Mouse (Mus musculus) C2C12 (cell line): ENCODE measurements around the gene Zfp872. TPM values are rescaled to one million over a fixed set of nuclear protein-coding genes. Genes with fewer than 3 reads are reported as not detected.

Experiments used
- H3K27me3 ChIP-seq: one replicate; pipeline ENCODE4 v1.6.1; 2011; ENCODE audit not compliant: control insufficient read depth, insufficient read depth, insufficient read length
- H3K36me3 ChIP-seq: one replicate; pipeline ENCODE4 v1.6.1; 2011; ENCODE audit not compliant: control insufficient read depth, insufficient read depth
- H3K4me3 ChIP-seq: one replicate; pipeline ENCODE4 v1.5.1; 2011; ENCODE audit warnings: mild to moderate bottlenecking, control low read depth; ENCODE audit not compliant: poor library complexity, insufficient read depth, severe bottlenecking
- H3K79me2 ChIP-seq: one replicate; pipeline ENCODE4 v1.6.1; 2011; ENCODE audit not compliant: control insufficient read depth, insufficient read depth
- H3K79me3 ChIP-seq: one replicate; pipeline ENCODE4 v1.6.1; 2011; ENCODE audit warnings: low read depth, control low read depth
- H3ac ChIP-seq: one replicate; pipeline ENCODE3; 2011; ENCODE audit warnings: low read depth; ENCODE audit not compliant: control insufficient read depth, insufficient read length
- CEBPB ChIP-seq: IDR thresholded peaks from one replicate; pipeline ENCODE4 v1.6.1; 2011; ENCODE audit warnings: low read depth, mild to moderate bottlenecking, control low read depth, moderate library complexity
- CTCF ChIP-seq: IDR thresholded peaks from one replicate; pipeline ENCODE4 v1.5.1; 2011; ENCODE audit not compliant: control insufficient read depth, insufficient read depth, insufficient read length
- FOSL1 ChIP-seq: IDR thresholded peaks from one replicate; pipeline ENCODE4 v1.8.0; 2011; ENCODE audit warnings: mild to moderate bottlenecking, low read length; ENCODE audit not compliant: poor library complexity, insufficient read depth, severe bottlenecking
- MAX ChIP-seq: IDR thresholded peaks from one replicate; pipeline ENCODE4 v1.6.1; 2011; ENCODE audit warnings: mild to moderate bottlenecking, control low read depth
- MYOD1 ChIP-seq: IDR thresholded peaks from one replicate; pipeline ENCODE4 v1.6.1; 2011; ENCODE audit warnings: low read depth; ENCODE audit not compliant: control insufficient read depth, insufficient read length
- MYOG ChIP-seq: IDR thresholded peaks from one replicate; pipeline ENCODE4 v1.6.1; 2011; ENCODE audit not compliant: control insufficient read depth, insufficient read length; ENCODE audit errors: extremely low read depth
- USF1 ChIP-seq: IDR thresholded peaks from one replicate; pipeline ENCODE4 v1.6.1; 2011; ENCODE audit warnings: low read depth, mild to moderate bottlenecking, control low read depth, moderate library complexity
- polyA plus RNA-seq: library from polyadenylated mRNA; unstranded; fragments of >200 nt; fragmentation: generic; extraction: Trizol; gene quantifications from one replicate; pipeline ENCODE4 v1.2.1, GENCODE M21; 2012; ENCODE audit warnings: missing spikeins

The Zfp872 gene
- polyA plus RNA-seq, 1 experiment, result not detected

GRCm38 (mm10) chr9:22230061-22230460 is 42.2 kb downstream of the Zfp872 start:
- no peak for TF ChIP-seq MYOG
- TF ChIP-seq USF1, result no peak
- TF ChIP-seq MYOD1, result no peak
- no peak for TF ChIP-seq MAX
- TF ChIP-seq CTCF, result no peak
- TF ChIP-seq CEBPB, result no peak
- no peak for TF ChIP-seq FOSL1
- Histone ChIP-seq H3ac (no peak overlapping the region), H3K4me3 (no peak overlapping the region), H3K27me3 (no peaks in the 10 kb centered on the region), H3K79me3 (peaks cover 41% of the 10 kb centered on the region), H3K79me2 (peaks cover 72% of the 10 kb centered on the region), H3K36me3 (peaks cover 7% of the 10 kb centered on the region)

- H3ac ChIP-seq, result no peak overlapping the region
- peaks cover 7% of the 10 kb centered on the region for H3K36me3 ChIP-seq
- no peaks in the 10 kb centered on the region for H3K27me3 ChIP-seq
- TF ChIP-seq FOSL1, result no peak
- no peak for TF ChIP-seq CEBPB
- TF ChIP-seq MYOG, result no peak
- TF ChIP-seq MYOD1, result no peak
- H3K79me2 ChIP-seq, result peaks cover 76% of the 10 kb centered on the region
- peaks cover 45% of the 10 kb centered on the region for H3K79me3 ChIP-seq
- no peak overlapping the region for H3K4me3 ChIP-seq
Observed at GRCm38 (mm10) chr9:22230556-22230955, 42.7 kb downstream of the Zfp872 start.

GRCm38 (mm10) chr9:22240001-22240400 is 52.1 kb downstream of the Zfp872 start:
- peaks cover 4% of the 10 kb centered on the region for H3K79me3 ChIP-seq
- no peak overlapping the region for H3K4me3 ChIP-seq
- no peaks in the 10 kb centered on the region for H3K27me3 ChIP-seq
- no peak for TF ChIP-seq USF1
- TF ChIP-seq CEBPB, result no peak
- no peak for TF ChIP-seq FOSL1
- TF ChIP-seq MYOG, result no peak
- TF ChIP-seq CTCF, result no peak
- TF ChIP-seq MYOD1, result no peak
- TF ChIP-seq MAX, result no peak
- no peak overlapping the region for H3ac ChIP-seq
- peaks cover 58% of the 10 kb centered on the region for H3K36me3 ChIP-seq
- H3K79me2 ChIP-seq, result peaks cover 4% of the 10 kb centered on the region

- TF ChIP-seq FOSL1 (no peak), MYOD1 (no peak), CTCF (no peak), USF1 (no peak), MAX (no peak), MYOG (no peak), CEBPB (no peak)
- no peaks in the 10 kb centered on the region for H3K79me3 ChIP-seq
- H3K36me3 ChIP-seq, result peaks cover 59% of the 10 kb centered on the region
- H3ac ChIP-seq, result no peak overlapping the region
- H3K27me3 ChIP-seq, result no peaks in the 10 kb centered on the region
- no peaks in the 10 kb centered on the region for H3K79me2 ChIP-seq
- no peak overlapping the region for H3K4me3 ChIP-seq
Observed at GRCm38 (mm10) chr9:22244242-22244641, 56.4 kb downstream of the Zfp872 start.

Other genes starting within 250 kb of the Zfp872 start
- gene Swsap1, start 232.3 kb upstream of the Zfp872 start, polyA plus RNA-seq, result 8.7 TPM
- 6.3 TPM for gene Epor, start 224.6 kb upstream of the Zfp872 start, polyA plus RNA-seq
- 7.0 TPM for gene Rgl3, start 198.6 kb upstream of the Zfp872 start, polyA plus RNA-seq
- gene Ccdc151, start 185.5 kb upstream of the Zfp872 start, polyA plus RNA-seq, result 0.21 TPM
- gene Prkcsh, start 185.3 kb upstream of the Zfp872 start, polyA plus RNA-seq, result 134 TPM
- gene Elavl3, start 136.1 kb upstream of the Zfp872 start, polyA plus RNA-seq, result 0.02 TPM
- not detected for gene Gm49318, start 116.8 kb upstream of the Zfp872 start, polyA plus RNA-seq
- 8.0 TPM for gene Zfp653, start 116.7 kb upstream of the Zfp872 start, polyA plus RNA-seq
- 32.6 TPM for gene Ecsit, start 102.7 kb upstream of the Zfp872 start, polyA plus RNA-seq
- 52.4 TPM for gene Cnn1, start 88.9 kb upstream of the Zfp872 start, polyA plus RNA-seq
- gene Elof1, start 70.9 kb upstream of the Zfp872 start, polyA plus RNA-seq, result 183 TPM
- 0.08 TPM for gene Acp5, start 52.4 kb upstream of the Zfp872 start, polyA plus RNA-seq
- gene Pigyl, start 31.2 kb upstream of the Zfp872 start, polyA plus RNA-seq, result 47.9 TPM
- gene Zfp809, start 37.6 kb downstream of the Zfp872 start, polyA plus RNA-seq, result 4.5 TPM
- gene Zfp599, start 71.8 kb downstream of the Zfp872 start, polyA plus RNA-seq, result 0.76 TPM
- gene Zfp810, start 119.6 kb downstream of the Zfp872 start, polyA plus RNA-seq, result 1.5 TPM
- 63.2 TPM for gene Anln, start 201.1 kb downstream of the Zfp872 start, polyA plus RNA-seq
- gene 9530077C05Rik, start 223.4 kb downstream of the Zfp872 start, polyA plus RNA-seq, result 1.0 TPM